Mouse (Mus musculus): ENCODE data around the gene Grhl3. TPM values are rescaled to one million over a fixed set of nuclear protein-coding genes. Genes with fewer than 3 reads are reported as not detected.

The Grhl3 gene
- polyA plus RNA-seq, 1 experiment from 2014 or later, result 1.0 TPM

DNA sequence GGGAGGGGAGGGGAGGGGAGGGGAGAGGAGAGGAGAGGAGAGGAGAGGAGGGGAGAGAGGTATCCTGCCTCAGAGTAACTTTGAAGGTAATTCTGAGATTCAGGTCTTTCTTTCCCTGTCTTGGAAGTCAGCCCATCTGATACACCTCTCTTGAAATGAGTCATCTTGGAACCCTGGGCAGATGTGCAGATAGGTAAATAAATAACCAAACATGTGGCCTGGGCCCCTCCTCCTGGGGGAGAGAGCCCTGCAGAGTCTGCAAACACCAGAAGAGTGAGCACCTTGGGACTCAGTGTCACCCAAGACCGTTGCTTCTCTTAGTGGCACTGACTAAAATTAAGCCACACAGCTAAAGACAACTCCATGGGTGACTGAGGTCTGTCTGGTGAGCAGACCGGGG lies 25.6 kb upstream of the Grhl3 start:
- ATAC-seq, result no peak
- Histone ChIP-seq H3K27ac (no peak overlapping the region), H3K36me3 (no peaks in the 10 kb centered on the region), H3K4me3 (no peak overlapping the region), H3K27me3 (replicated peaks) (peaks cover 13% of the 10 kb centered on the region), H3K9ac (no peak overlapping the region), H3K4me1 (no peaks in the 10 kb centered on the region), H3K4me2 (no peak overlapping the region), H3K9me3 (replicated peaks) (no peaks in the 10 kb centered on the region)
- 46% methylated on average over 1 of the region's 2 CpGs for WGBS (ENCODE audit: insufficient replicate concordance)

DNA sequence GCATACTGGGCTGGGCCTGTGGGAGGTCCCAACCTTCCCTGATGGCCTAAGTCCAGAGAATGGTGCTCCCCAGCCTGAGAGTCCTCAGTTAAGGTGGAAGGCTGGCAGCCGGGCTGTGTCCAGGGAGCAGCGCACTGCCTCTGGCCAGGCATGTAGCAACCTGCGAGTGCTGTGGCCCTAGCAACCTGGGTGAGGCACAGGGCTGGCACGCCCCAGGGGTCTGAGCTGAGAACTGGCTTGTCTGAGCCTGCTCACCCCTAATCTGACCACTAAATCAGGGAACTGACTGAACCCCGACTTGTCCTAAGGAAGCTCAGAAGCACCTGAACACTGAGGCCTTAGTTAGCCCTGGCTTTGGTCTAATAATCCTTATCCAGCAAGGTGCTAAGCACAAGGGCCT lies 24.1 kb upstream of the Grhl3 start:
- H3K4me1 ChIP-seq, result no peaks in the 10 kb centered on the region
- ATAC-seq, result no peak
- H3K27me3 ChIP-seq (replicated peaks), result peaks cover 10% of the 10 kb centered on the region
- 67% methylated on average over 5 of the region's 5 CpGs for WGBS (ENCODE audit: insufficient replicate concordance)
- no peak overlapping the region for H3K4me3 ChIP-seq
- no peak overlapping the region for H3K9ac ChIP-seq
- H3K9me3 ChIP-seq (replicated peaks), result no peaks in the 10 kb centered on the region
- H3K36me3 ChIP-seq, result no peaks in the 10 kb centered on the region
- H3K27ac ChIP-seq, result no peak overlapping the region
- no peak overlapping the region for H3K4me2 ChIP-seq

DNA sequence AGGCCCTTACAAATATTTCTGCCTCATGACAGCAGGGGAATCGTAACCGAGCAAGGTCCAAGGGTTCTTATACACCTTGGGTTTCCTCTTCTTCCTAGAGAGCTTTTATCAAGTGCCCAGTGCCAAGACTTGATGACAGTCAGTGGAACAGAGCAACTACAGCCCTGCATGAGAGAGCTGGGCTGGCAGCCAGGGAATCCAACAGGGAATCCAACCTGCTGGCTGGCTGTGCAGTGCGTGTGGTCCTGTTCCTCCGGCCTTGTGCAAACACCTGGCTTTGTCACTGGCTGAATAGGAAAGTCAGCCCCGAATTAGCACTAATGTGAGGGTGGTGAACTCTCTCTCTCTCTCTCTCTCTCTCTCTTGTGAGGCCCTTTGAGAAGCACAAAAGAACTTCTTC lies 22.5 kb upstream of the Grhl3 start:
- H3K27ac ChIP-seq, result no peak overlapping the region
- H3K4me3 ChIP-seq, result no peak overlapping the region
- H3K9me3 ChIP-seq (replicated peaks), result no peaks in the 10 kb centered on the region
- H3K27me3 ChIP-seq (replicated peaks), result peaks cover 14% of the 10 kb centered on the region
- ATAC-seq, result no peak
- no peaks in the 10 kb centered on the region for H3K4me1 ChIP-seq
- no peak overlapping the region for H3K4me2 ChIP-seq
- 73% methylated on average over 5 of the region's 5 CpGs for WGBS (ENCODE audit: insufficient replicate concordance)
- no peaks in the 10 kb centered on the region for H3K36me3 ChIP-seq
- H3K9ac ChIP-seq, result no peak overlapping the region

DNA sequence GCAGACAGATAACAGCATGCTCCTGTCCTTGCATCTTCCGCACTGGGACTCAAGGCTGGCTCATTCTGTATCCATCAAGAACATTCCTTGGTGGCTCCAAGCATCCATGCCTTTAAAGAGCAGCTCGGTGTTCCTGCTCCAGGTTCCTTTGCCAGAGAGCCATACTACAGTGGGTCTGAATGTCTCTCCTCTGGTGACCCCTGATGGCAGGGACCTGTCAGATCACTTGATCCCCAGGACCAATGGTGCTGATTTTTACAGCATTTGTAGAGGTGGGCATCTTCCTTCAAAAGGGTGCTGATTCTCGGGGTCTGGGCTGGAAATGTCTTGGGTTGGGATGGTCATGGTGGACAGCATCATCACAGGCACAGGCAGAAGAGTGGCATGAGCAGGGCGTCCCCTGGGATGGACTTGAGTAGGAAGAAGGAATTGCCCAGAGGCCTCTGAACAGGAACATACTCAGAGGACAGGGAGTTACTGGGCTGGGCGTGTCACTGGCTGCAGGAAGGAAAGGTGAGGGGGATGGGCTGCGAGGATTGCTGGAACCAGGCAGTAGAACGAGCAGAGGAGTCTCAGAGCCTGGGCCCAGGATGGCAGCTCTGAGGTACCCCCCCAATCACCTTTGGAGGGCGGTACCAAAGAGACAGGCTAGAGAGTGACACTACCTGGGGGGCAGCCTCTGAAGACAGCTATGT lies 18.3 kb upstream of the Grhl3 start:
- Histone ChIP-seq H3K27ac (no peak overlapping the region), H3K9ac (no peak overlapping the region), H3K4me3 (no peak overlapping the region), H3K4me1 (no peaks in the 10 kb centered on the region), H3K9me3 (replicated peaks) (no peaks in the 10 kb centered on the region), H3K36me3 (no peaks in the 10 kb centered on the region), H3K27me3 (replicated peaks) (peaks cover 20% of the 10 kb centered on the region), H3K4me2 (no peak overlapping the region)
- WGBS (ENCODE audit: insufficient replicate concordance), result 37% methylated on average over 8 of the region's 8 CpGs
- no peak for ATAC-seq

DNA sequence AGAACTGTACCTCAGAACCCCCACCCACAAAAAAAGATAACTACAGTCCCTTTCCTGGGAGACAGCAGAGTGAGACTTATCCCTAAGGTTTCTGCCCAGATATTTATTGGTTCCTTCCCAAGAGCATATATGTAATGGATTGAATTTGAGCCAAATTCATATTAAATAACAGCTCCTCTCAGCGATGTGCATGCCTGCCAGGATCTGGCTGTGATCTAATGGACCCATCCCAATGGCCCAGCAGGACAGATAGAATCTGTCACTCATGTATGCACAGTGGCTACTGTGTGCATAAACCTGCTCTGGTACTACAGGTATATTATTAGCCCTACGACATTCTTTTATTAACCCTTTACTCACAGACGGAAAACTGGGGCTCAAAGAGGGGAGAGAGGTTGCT lies 17.7 kb upstream of the Grhl3 start:
- no peaks in the 10 kb centered on the region for H3K9me3 ChIP-seq (replicated peaks)
- WGBS (ENCODE audit: insufficient replicate concordance), result 62% methylated on average over 3 of the region's 3 CpGs
- H3K27ac ChIP-seq, result no peak overlapping the region
- no peak overlapping the region for H3K9ac ChIP-seq
- H3K4me1 ChIP-seq, result no peaks in the 10 kb centered on the region
- peaks cover 23% of the 10 kb centered on the region for H3K27me3 ChIP-seq (replicated peaks)
- ATAC-seq, result no peak
- no peak overlapping the region for H3K4me2 ChIP-seq
- H3K4me3 ChIP-seq, result no peak overlapping the region
- H3K36me3 ChIP-seq, result no peaks in the 10 kb centered on the region

DNA sequence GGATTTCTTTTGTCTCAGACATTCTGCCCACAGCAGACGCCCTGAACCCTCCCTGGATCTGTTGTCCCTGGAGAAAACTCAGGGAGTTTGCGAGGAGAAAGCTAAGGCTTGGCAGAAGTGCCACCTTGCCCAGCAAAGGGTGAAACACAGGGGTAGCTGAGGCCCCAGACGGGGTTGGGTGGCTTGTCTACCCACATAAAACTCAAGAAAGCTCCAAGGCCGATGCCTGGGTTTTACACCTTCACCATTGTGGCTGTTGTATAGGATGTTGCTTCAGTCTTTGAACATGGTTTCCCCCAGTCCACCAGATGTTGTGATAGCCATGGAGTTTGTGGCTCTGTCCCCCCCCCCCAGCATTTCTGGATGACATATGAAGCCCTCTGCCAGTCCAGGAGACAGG lies 11.4 kb upstream of the Grhl3 start:
- Histone ChIP-seq H3K36me3 (no peaks in the 10 kb centered on the region), H3K4me3 (no peak overlapping the region), H3K4me1 (no peaks in the 10 kb centered on the region), H3K4me2 (no peak overlapping the region), H3K9ac (no peak overlapping the region), H3K27me3 (replicated peaks) (peaks cover 73% of the 10 kb centered on the region), H3K27ac (no peak overlapping the region), H3K9me3 (replicated peaks) (no peaks in the 10 kb centered on the region)
- no peak for ATAC-seq
- WGBS (ENCODE audit: insufficient replicate concordance), result 47% methylated on average over 4 of the region's 4 CpGs

DNA sequence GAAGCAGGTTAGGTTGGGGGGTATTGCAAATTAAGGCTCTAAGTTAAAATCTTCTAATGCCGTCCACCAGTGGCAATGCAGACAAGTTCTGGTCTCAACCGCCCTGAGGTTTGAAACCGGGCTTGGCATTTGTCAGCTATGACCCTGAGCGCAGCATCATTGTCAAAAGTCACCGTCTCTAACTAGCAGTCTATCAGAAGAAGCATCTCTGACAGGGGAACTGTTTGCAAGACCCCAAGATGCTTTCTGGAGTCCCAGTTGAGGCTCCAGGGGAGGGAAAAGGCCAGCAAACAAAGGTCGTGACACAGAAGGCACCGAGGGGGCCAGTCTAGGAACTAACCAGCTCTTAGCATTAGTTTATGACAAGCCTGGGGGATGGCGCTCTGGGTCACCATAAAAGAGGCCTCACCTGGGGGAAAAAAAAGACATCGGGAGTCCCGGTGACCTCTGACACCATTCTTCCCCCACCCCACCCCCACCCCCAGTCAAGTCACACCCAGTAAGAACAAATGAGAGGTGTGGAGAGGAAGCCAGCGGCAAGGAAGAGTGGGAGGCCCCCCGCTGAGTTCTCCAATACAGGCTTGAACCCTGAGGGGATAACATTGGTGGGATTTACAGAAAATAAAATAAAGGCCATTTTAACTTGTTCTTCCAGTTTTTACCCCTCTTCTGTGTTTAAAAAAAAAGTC lies 7.9 kb upstream of the Grhl3 start:
- no peak overlapping the region for H3K4me3 ChIP-seq
- H3K27ac ChIP-seq, result no peak overlapping the region
- H3K9ac ChIP-seq, result no peak overlapping the region
- 32% methylated on average over 12 of the region's 12 CpGs for WGBS (ENCODE audit: insufficient replicate concordance)
- no peaks in the 10 kb centered on the region for H3K4me1 ChIP-seq
- ATAC-seq, result no peak
- no peak overlapping the region for H3K4me2 ChIP-seq
- peaks cover 79% of the 10 kb centered on the region for H3K27me3 ChIP-seq (replicated peaks)
- H3K36me3 ChIP-seq, result no peaks in the 10 kb centered on the region
- no peaks in the 10 kb centered on the region for H3K9me3 ChIP-seq (replicated peaks)

DNA sequence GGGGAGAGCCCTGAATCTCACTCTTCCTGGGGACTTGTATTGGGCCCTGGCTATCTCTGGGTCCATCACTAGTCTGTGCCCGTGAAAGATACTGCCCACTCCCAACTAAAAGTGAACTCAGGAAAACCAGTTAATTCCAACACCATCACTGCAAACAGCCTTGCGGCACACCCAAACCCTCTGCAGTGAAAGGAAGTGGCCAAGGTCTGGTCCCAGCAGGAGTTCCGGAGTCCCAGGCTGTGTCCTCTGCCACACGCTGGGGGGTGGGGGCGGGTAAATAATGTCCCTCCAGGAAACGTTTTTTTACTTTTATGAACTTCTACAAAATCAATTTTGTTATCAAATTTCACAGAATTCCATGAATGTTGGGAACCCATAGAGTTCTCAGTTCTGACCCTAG lies 6.3 kb upstream of the Grhl3 start:
- Histone ChIP-seq H3K4me2 (no peak overlapping the region), H3K4me3 (no peak overlapping the region), H3K27me3 (replicated peaks) (peaks cover 79% of the 10 kb centered on the region), H3K27ac (no peak overlapping the region), H3K4me1 (no peaks in the 10 kb centered on the region), H3K9me3 (replicated peaks) (no peaks in the 10 kb centered on the region), H3K36me3 (no peaks in the 10 kb centered on the region), H3K9ac (no peak overlapping the region)
- WGBS (ENCODE audit: insufficient replicate concordance), result 19% methylated on average over 6 of the region's 6 CpGs
- no peak for ATAC-seq

DNA sequence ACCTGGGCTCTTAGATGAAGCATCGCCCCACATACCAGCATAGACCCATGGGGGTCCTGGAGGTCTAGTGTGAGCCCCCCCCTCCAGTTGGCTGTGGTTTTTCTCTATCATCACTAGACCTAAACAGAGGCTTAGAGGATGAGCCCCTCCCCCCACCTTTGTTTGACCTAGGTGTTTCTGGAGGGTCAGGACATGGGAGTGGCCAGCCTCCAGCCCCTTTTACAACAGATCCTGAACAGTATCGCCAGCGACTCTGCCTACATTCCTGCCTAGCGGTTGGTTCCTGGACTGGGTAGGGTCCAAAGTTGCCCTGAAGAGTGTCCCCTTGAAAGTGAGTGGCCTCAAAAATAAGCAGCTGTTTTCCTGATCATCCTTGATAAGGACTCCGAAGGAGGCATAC lies 5.1 kb upstream of the Grhl3 start:
- no peaks in the 10 kb centered on the region for H3K9me3 ChIP-seq (replicated peaks)
- H3K4me2 ChIP-seq, result no peak overlapping the region
- 69% methylated on average over 5 of the region's 5 CpGs for WGBS (ENCODE audit: insufficient replicate concordance)
- no peak overlapping the region for H3K4me3 ChIP-seq
- no peak overlapping the region for H3K9ac ChIP-seq
- no peaks in the 10 kb centered on the region for H3K36me3 ChIP-seq
- no peak for ATAC-seq
- peaks cover 79% of the 10 kb centered on the region for H3K27me3 ChIP-seq (replicated peaks)
- peaks cover 4% of the 10 kb centered on the region; the same call in 1 of the 2 replicates for H3K4me1 ChIP-seq
- no peak overlapping the region for H3K27ac ChIP-seq

DNA sequence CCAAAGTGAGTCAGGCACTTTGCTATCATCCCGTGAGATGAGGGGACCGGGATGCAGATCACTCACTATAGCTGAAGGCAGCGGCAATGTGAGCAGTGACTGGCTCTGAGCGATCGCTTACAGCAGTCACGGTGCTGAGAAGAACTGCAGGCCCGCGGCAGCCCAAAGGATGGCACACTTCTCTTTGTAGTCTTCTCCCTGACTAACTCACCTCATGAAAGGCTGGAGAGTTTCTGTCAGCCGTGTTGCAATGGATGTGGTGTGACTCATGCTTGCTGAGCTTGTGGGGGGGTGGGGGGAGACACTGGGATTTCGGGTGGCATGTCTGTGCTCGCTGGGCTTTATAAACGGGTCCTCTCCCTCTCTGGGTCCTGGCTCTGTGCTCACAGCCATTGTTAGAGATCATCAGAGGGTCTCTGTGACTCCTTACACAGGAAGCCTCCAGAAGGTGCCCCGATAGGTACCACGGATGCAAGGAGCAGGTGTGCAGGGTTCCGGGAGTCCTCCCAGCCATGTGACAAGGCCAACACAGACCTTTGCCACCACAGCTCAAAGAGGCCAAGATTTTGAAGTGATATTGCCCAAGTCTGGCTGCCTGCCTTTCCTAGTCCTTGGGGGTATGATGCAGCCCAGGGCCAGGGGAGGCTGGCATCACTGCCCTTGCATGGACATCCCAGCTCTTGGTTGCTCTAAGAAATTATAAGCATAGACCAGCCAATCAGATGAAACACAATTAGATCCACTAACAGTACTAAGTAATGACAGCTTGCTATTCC lies 2.1 kb upstream of the Grhl3 start:
- Histone ChIP-seq H3K36me3 (no peaks in the 10 kb centered on the region), H3K9me3 (replicated peaks) (no peaks in the 10 kb centered on the region), H3K27ac (no peak overlapping the region), H3K9ac (no peak overlapping the region), H3K4me2 (no peak overlapping the region), H3K4me1 (peaks cover 10% of the 10 kb centered on the region), H3K27me3 (replicated peaks) (peaks cover 83% of the 10 kb centered on the region), H3K4me3 (no peak overlapping the region)
- no peak for ATAC-seq
- 56% methylated on average over 15 of the region's 15 CpGs for whole genome bisulfite sequencing (ENCODE audit: insufficient replicate concordance)

DNA sequence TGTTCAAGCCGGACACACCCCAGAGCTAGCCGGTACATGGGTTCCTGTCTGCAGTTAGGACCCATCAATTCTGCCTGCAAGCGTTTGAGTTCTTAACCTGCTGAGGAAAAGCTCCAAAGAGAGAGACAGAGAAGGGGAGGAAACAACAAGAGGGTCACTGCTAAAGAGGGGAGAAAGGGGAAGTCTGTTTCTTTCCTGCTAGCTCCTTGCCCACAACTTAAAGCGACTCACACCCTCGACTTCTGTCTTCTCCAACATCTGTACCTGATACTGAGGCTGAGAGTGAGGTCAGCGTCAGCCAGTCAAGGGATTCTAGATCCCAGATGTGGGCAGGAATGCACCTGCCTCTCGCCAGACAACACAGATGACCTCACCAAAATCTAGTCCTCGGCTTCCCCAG lies 1.2 kb downstream of the Grhl3 start:
- ATAC-seq, result no peak
- H3K27me3 ChIP-seq (replicated peaks), result peaks cover 98% of the 10 kb centered on the region
- peaks cover 27% of the 10 kb centered on the region for H3K4me1 ChIP-seq
- no peaks in the 10 kb centered on the region for H3K9me3 ChIP-seq (replicated peaks)
- WGBS (ENCODE audit: insufficient replicate concordance), result 7% methylated on average over 8 of the region's 8 CpGs
- no peaks in the 10 kb centered on the region for H3K36me3 ChIP-seq
- no peak overlapping the region for H3K4me2 ChIP-seq
- no peak overlapping the region for H3K9ac ChIP-seq
- no peak overlapping the region for H3K4me3 ChIP-seq
- no peak overlapping the region for H3K27ac ChIP-seq

DNA sequence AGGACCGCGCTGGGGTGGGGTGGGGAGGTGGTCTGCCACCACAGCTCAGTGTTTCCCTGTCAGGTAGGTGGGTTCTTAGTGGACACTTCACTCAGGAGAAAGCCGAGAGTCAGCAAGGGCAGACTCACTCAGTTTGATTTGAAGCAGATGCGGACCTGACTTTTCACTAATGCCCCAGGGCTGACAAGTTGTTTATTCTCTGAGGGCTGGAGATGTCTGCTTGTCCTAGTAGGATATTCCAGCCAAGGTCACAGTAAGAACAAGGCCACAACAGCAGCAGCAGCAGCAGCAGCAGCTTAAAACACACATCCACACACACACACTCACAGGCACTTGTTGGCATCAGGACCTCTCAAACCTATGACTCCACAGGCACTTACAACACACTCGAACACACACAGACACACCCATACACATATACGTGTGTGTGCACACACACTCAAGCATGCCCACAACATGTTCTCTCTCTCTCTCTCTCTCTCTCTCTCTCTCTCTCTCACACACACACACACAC lies 2.3 kb downstream of the Grhl3 start:
- 51% methylated on average over 6 of the region's 6 CpGs for WGBS (ENCODE audit: insufficient replicate concordance)
- H3K9ac ChIP-seq, result no peak overlapping the region
- no peak overlapping the region for H3K27ac ChIP-seq
- no peak overlapping the region for H3K4me2 ChIP-seq
- no peaks in the 10 kb centered on the region for H3K36me3 ChIP-seq
- no peak overlapping the region for H3K4me3 ChIP-seq
- peaks cover 27% of the 10 kb centered on the region for H3K4me1 ChIP-seq
- no peak for ATAC-seq
- H3K27me3 ChIP-seq (replicated peaks), result peaks cover 100% of the 10 kb centered on the region
- H3K9me3 ChIP-seq (replicated peaks), result no peaks in the 10 kb centered on the region
